Mouse (Mus musculus): ENCODE results near the gene Gm3002. TPM values are rescaled to one million over a fixed set of nuclear protein-coding genes. Genes with fewer than 3 reads are reported as not detected.
"Not testable (repeated sequence)": the region's sequence is repeated elsewhere in the genome, so short reads cannot be mapped to it uniquely, and the experiment has no call there.

Gene Gm3002
- total RNA-seq (2021), result not detected
- long read RNA-seq, experiment 1, result 0 reads
- long read RNA-seq, experiment 2, result 0 reads

DNA sequence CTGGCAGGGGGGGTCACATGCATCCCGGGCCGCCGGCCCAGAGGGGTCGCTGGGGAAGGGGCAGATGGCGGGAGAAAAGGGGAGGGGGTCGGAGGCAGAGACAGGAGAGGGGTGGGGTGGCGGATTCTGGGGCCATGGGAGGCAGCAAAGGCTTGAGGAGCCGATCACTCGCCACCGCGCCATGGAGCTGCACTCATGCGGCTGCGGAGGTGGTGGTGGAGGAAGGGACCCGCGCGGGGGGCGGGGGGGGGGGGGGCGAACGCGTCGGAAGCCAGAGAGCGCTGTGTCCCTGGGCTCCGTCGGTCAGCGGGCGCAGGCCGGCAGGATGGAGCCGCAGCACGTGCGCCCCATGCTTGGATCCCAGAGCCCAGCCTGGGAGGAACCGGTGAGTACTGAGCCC, at the start of gene Gm3002:
Gm3002 (plus strand) TSS at position 301 of the 400 bp plus-strand sequence.
- not testable (repeated sequence) for DNase-seq (ENCODE audit: low spot score in 2 of 2)

DNA sequence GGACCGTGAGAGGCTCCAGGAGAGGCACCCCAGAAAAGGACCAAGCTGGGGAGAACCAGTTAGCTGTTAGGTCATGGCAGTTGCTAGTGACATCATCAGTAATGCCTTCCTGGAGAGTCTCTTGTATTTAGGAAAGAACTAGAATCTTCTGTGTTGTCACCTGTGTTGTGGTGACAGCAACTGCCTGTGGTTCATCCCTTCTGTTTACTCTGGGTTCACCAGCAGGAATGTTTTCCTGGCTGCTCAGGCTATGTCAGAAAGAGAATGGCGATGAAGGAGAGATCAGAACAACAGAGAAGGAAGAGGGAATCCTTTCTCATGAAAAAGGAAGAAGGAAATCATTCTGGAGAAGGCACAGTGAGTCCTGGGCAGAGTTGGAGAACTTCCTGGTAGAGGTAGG, 36.1 kb downstream of the Gm3002 start, which contains the start of gene Gm3033:
Gm3033 (plus strand) TSS at position 301 of the 400 bp plus-strand sequence.
- not testable (repeated sequence) for DNase-seq (ENCODE audit: low spot score in 2 of 2)

GRCm38 (mm10) chr14:3883872-3884271, 74.0 kb downstream of the Gm3002 start, which contains the start of gene Gm2916:
Gm2916 (plus strand) TSS chr14:3884172.
- DNase-seq (ENCODE audit: low spot score in 2 of 2), result not testable (repeated sequence)

GRCm38 (mm10) chr14:3931456-3931855, 121.6 kb downstream of the Gm3002 start, which contains the start of gene Gm3029:
Gm3029 (plus strand) TSS chr14:3931756.
- DNase-seq (ENCODE audit: low spot score in 2 of 2), result not testable (repeated sequence)

- not testable (repeated sequence) for DNase-seq (ENCODE audit: low spot score in 2 of 2)
Observed at GRCm38 (mm10) chr14:3963247-3963646, 153.4 kb downstream of the Gm3002 start, which contains the start of gene Gm3095. Gm3095 (plus strand) TSS chr14:3963547.

DNA sequence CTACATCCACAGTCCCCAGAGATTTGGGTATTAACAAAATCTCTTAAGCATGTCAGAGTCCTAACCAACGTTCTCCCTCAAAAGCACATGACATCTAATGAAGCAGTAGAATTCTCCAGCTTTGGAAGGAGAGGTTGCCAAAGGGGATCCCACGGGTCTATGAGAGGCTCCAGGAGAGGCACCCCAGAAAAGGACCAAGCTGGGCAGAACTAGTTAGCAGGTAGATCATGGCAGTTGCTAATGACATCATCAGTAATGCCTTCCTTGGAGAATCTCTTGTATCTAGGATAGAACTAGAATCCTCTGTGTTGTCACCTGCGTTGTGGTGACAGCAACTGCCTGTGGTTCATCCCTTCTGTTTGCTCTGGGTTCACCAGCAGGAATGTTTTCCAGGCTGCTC, 188.2 kb downstream of the Gm3002 start, which contains the start of gene Gm3099:
Gm3099 (plus strand) TSS at position 301 of the 400 bp plus-strand sequence.
- DNase-seq (ENCODE audit: low spot score in 2 of 2), result not testable (repeated sequence)

Other genes starting within 250 kb of the Gm3002 start
- gene Gm3012, start 175.6 kb upstream of the Gm3002 start, total RNA-seq (2021), result not detected
- not detected for gene Gm3020, start 158.0 kb upstream of the Gm3002 start, total RNA-seq (2021)
- not detected for gene Gm3043, start 121.3 kb upstream of the Gm3002 start, total RNA-seq (2021)
- gene Gm3033, start 36.2 kb downstream of the Gm3002 start, total RNA-seq (2021), result not detected
- not detected for gene Gm2916, start 74.1 kb downstream of the Gm3002 start, total RNA-seq (2021)
- not detected for gene Gm3029, start 121.7 kb downstream of the Gm3002 start, total RNA-seq (2021)
- gene Gm3095, start 153.5 kb downstream of the Gm3002 start, total RNA-seq (2021), result not detected
- not detected for gene Gm3099, start 188.3 kb downstream of the Gm3002 start, total RNA-seq (2021)
- under 1 TPM in 1 of 2 experiments, not detected in 1; 0.40 TPM for gene Gm5796, start 213.9 kb downstream of the Gm3002 start, total RNA-seq (2021)